Mouse (Mus musculus) liver, postnatal 0 days (tissue): Measurements from ENCODE around the gene Styxl1. TPM values are rescaled to one million over a fixed set of nuclear protein-coding genes. Genes with fewer than 3 reads are reported as not detected.

Experiments used
- ATAC-seq: fragments of 200-750 bp; cut with Nextera tagmentation; 2 replicates; pipeline ENCODE4 v1.8.0; 2017; ENCODE audit warnings: mild to moderate bottlenecking, moderate library complexity
- DNase-seq: peaks from one replicate; pipeline ENCODE4 v3.0.0-alpha.2; 2016
- H3K27ac ChIP-seq: fragments of 300-500 bp; sonication (generic); 2 replicates; pipeline ENCODE4 v1.5.1; 2014; ENCODE audit warnings: antibody characterized with exemption, moderate library complexity, mild to moderate bottlenecking, low read depth
- H3K27me3 ChIP-seq: fragments of 300-500 bp; sonication (generic); 2 replicates; pipeline ENCODE4 v1.6.1; 2014; ENCODE audit warnings: low read length, control low read depth, mixed read lengths; ENCODE audit not compliant: insufficient read depth
- H3K36me3 ChIP-seq: fragments of 300-500 bp; sonication (generic); replicated peaks from 2 replicates; pipeline ENCODE4 v1.6.1; 2014; ENCODE audit warnings: mild to moderate bottlenecking, control low read depth, low read length, moderate library complexity, mixed read lengths; ENCODE audit not compliant: insufficient read depth
- H3K4me1 ChIP-seq: fragments of 300-500 bp; sonication (generic); 2 replicates; pipeline ENCODE4 v1.6.1; 2014; ENCODE audit warnings: antibody characterized with exemption, mild to moderate bottlenecking, control low read depth; ENCODE audit not compliant: insufficient read depth
- H3K4me2 ChIP-seq: fragments of 300-500 bp; sonication (generic); 2 replicates; pipeline ENCODE4 v1.6.1; 2014; ENCODE audit warnings: low read depth, mild to moderate bottlenecking, low read length, moderate library complexity, mixed read lengths
- H3K4me3 ChIP-seq: fragments of 300-500 bp; sonication (generic); 2 replicates; pipeline ENCODE4 v1.5.1; 2014; ENCODE audit warnings: low read depth, low read length
- H3K9ac ChIP-seq: fragments of 300-500 bp; sonication (generic); replicated peaks from 2 replicates; pipeline ENCODE4 v1.6.1; 2014; ENCODE audit warnings: mild to moderate bottlenecking, moderate library complexity
- H3K9me3 ChIP-seq: fragments of 300-500 bp; sonication (generic); 2 replicates; pipeline ENCODE4 v1.6.1; 2016; ENCODE audit warnings: mild to moderate bottlenecking, control low read depth, low read length, mixed read lengths
- CTCF ChIP-seq: sonication (generic); IDR thresholded peaks from 2 replicates; pipeline ENCODE4 v1.5.1; 2016; ENCODE audit warnings: antibody characterized with exemption, low read depth
- EP300 ChIP-seq: IDR thresholded peaks from 2 replicates; pipeline ENCODE4 v1.6.1; 2016; ENCODE audit warnings: antibody characterized with exemption, low read depth, mild to moderate bottlenecking
- WGBS: fragments of 180-500 bp; shearing (Covaris S2); extraction: QIAGEN DNeasy Blood & Tissue Kit; methylation state at CpG from one replicate; pipeline ENCODE4 v1.1.7; 2014; ENCODE audit not compliant: insufficient replicate concordance; 5-methylcytosine and 5-hydroxymethylcytosine counted together
- polyA plus RNA-seq: library from polyadenylated mRNA; unstranded; fragments of >200 nt; fragmentation: Nextera tagmentation; extraction: Ambion mirVana; gene quantifications from 2 replicates; pipeline ENCODE4 v1.2.1, GENCODE M21; 2015

The Styxl1 gene
- polyA plus RNA-seq, 1 experiment from 2014 or later, result 0.46 TPM

DNA sequence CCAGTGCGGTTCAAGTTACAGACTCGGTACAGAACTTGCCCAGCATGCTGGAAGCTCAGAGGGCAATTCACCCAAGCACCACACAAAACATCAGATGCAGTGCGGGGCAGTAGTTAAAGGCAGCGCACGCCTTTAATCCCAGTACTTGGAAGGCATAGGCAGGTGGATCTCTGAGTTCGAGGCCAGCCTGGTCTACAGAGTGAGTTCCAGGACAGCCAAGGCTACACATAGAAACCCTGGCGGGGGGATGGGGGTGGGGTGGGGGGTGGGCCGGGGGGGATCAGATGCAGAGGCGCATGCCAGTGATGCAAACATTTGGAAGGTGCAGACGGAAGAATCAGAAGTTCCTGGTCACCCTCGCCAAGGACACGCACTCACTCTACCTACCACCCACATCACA, 33.4 kb downstream of the Styxl1 start:
- H3K36me3 ChIP-seq, result peaks cover 4% of the 10 kb centered on the region; the same call in 1 of the 2 replicates
- peak overlapping the region; percentile 61 for H3K4me3 ChIP-seq
- no peaks in the 10 kb centered on the region for H3K27me3 ChIP-seq
- TF ChIP-seq CTCF (no peak), EP300 (no peak)
- H3K9me3 ChIP-seq, result 0 out of 2 replicates have a peak, but pooled peaks cover 2% of the 10 kb centered on the region
- DNase-seq (no peak), ATAC-seq (peak; percentile 8)
- H3K27ac ChIP-seq, result peak overlapping the region; percentile 71
- peaks cover 13% of the 10 kb centered on the region for H3K4me1 ChIP-seq
- peak overlapping the region; percentile 62 for H3K9ac ChIP-seq
- 25% methylated on average over 12 of the region's 12 CpGs for WGBS
- peak overlapping the region; percentile 78 for H3K4me2 ChIP-seq

DNA sequence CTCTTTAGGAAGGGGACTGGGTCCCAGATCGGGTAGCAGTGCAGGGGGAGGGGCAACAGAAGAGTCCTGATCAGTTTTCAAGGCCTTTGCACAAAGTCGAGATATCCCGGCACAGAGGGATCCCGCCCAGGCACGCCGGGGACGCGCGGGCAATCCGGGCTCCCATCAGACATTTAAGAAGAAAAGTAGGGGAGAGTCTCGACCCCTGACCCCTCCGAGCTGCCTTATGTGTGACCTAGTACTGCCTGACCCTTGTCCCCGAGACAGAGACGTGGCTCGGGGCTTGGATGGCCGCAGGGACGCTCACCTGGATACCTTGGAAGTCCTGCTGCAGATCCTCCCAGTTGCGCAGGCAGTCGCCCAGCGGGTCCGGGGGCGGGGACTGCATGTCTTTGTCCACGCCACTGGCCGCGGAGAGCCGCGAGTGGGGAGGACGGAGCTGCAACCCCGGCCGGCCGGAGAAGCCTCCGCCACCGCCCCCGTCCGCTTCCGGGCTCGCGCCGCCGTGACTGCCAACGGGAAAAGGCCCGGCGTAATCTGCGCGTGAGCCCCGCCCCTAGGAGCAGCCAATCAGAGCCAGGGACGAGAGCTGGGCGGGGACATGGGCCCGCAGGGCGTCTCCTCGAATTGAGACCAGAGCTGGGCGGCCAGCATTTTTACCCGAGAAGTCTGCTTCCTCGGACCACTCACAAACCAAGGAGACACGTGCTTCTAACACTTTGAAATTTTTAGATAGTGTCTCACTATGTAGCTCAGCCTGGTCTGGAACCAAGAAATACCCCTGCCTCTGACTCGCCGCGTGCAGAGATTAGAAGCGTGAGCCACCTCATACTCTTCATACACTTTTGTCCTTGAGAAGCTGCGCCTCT, 34.2 kb downstream of the Styxl1 start, which contains the start of gene Tmem120a:
Tmem120a (minus strand) TSS at position 708 of the 869 bp plus-strand sequence.
- DNase-seq (peak; percentile 96), ATAC-seq (peak; percentile 96)
- under 1% methylated on average over 60 of the region's 60 CpGs for WGBS
- H3K36me3 ChIP-seq, result peaks cover 4% of the 10 kb centered on the region
- no peak for TF ChIP-seq CTCF
- TF ChIP-seq EP300, result peak; percentile 35; the same call in 1 of the 2 replicates
- no peaks in the 10 kb centered on the region for H3K27me3 ChIP-seq
- H3K27ac ChIP-seq, result peak within 1 kb of the TSS; percentile 71
- peaks cover 13% of the 10 kb centered on the region for H3K4me1 ChIP-seq
- H3K9ac ChIP-seq, result peak within 1 kb of the TSS; percentile 66
- H3K4me3 ChIP-seq, result peak within 1 kb of the TSS; percentile 61
- H3K9me3 ChIP-seq, result 0 out of 2 replicates have a peak, but pooled peaks cover 2% of the 10 kb centered on the region
- peak within 1 kb of the TSS; percentile 78 for H3K4me2 ChIP-seq

DNA sequence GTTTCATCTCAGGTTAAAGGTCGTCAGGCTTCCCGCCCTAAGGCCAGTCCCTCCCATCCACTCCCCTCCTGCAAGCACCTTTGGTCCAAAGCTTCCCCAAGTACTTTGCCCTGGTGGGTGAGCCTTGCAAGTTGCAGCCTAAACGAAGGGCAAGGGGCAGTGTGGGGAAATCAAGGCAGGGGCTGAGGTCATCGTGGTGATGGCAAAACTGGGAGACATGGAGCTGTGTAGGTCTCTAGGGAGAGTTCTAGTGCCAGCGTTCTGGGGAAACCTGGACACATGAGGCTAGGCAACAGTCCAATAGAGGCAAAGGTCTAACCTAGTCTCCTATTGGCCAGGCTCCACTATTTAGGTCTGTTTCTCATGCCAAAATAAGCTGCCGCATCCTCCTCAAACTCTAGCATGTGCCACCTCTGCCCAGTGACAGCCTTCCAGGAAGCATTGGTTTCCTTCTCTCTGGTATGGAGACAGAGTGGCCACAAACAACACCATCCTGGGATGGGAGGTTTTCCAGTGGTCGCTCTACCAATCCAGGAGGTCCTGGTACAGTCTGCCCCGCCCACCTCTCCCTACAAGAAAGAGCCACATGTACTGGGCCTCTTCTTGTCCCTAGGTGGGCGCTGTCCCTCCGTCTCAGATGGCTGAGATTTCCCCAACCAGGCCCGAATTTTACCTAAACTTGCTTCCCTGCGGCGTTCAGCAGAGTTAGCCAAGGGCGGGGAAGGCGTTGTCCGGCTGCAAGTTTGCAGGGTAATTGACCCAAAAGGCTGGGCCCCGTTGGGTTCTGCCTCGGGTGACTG, 35.0 kb downstream of the Styxl1 start:
- Histone ChIP-seq H3K27me3 (no peaks in the 10 kb centered on the region), H3K4me2 (peak overlapping the region; percentile 78), H3K27ac (peak overlapping the region; percentile 58; the same call in 1 of the 2 replicates), H3K9ac (peak overlapping the region; percentile 66), H3K4me1 (peaks cover 13% of the 10 kb centered on the region), H3K36me3 (peaks cover 4% of the 10 kb centered on the region), H3K9me3 (0 out of 2 replicates have a peak, but pooled peaks cover 2% of the 10 kb centered on the region), H3K4me3 (peak overlapping the region; percentile 61)
- TF ChIP-seq EP300, result no peak
- no peak for TF ChIP-seq CTCF
- DNase-seq (peak; percentile 33), ATAC-seq (peak; percentile 6)
- 24% methylated on average over 18 of the region's 18 CpGs for WGBS

DNA sequence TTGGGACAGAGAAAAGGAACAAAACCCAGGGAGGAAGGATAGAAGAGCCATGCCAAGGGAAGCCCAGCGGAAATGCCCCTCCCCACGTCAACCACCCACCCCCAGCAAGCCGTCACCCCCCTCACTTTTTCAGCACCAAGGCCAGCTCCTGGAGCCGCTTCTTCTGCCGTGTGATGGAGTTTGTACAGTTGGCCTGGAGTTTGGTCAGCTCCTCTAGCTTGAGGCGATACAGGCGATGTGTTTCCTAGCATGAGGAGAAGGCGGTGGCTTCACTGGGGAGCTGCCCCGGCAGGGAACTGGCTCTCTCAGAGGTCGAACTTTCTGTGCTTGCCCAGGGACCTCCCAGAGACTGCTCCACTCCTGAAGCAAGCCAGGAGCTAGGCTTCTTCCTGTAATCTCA, 36.0 kb downstream of the Styxl1 start:
- H3K27me3 ChIP-seq, result no peaks in the 10 kb centered on the region

DNA sequence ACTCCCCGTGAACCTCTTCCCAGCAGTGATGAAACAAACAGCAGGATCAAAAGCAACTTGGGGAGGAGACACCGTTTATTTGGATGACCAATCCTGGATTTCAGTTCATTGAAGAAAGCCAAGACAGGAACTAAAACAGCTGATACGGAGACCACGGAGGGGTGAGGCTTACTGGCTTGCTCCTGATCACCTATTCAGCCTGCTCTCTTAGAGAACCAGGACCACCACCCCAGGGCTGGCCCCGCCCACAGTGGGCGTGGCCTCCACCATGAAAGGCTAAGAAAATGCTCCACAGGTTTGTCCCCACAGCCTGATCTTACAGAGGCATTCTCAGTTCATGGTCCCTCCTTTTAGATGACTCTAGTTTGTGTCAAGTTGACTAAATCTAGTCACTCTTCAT, 39.9 kb downstream of the Styxl1 start:
- Histone ChIP-seq H3K27ac (no peak overlapping the region), H3K36me3 (peaks cover 32% of the 10 kb centered on the region), H3K4me2 (no peak overlapping the region), H3K4me3 (no peak overlapping the region), H3K27me3 (no peaks in the 10 kb centered on the region), H3K9me3 (no peaks in the 10 kb centered on the region), H3K9ac (no peak overlapping the region), H3K4me1 (peaks cover 9% of the 10 kb centered on the region)
- DNase-seq (peak; percentile 19), ATAC-seq (no peak)
- 41% methylated on average over 6 of the region's 6 CpGs for WGBS
- no peak for TF ChIP-seq EP300
- no peak for TF ChIP-seq CTCF

More for the DNA sequence above, 36.0 kb downstream of the Styxl1 start:
- no peak overlapping the region for H3K27ac ChIP-seq
- ATAC-seq, result no peak
- peaks cover 6% of the 10 kb centered on the region for H3K36me3 ChIP-seq
- TF ChIP-seq EP300, result no peak
- no peak for TF ChIP-seq CTCF
- WGBS, result 51% methylated on average over 10 of the region's 10 CpGs
- peak; percentile 38 for DNase-seq
- H3K4me1 ChIP-seq, result peaks cover 13% of the 10 kb centered on the region
- H3K4me2 ChIP-seq, result no peak overlapping the region
- H3K4me3 ChIP-seq, result no peak overlapping the region
- H3K9me3 ChIP-seq, result no peaks in the 10 kb centered on the region
- no peak overlapping the region for H3K9ac ChIP-seq

DNA sequence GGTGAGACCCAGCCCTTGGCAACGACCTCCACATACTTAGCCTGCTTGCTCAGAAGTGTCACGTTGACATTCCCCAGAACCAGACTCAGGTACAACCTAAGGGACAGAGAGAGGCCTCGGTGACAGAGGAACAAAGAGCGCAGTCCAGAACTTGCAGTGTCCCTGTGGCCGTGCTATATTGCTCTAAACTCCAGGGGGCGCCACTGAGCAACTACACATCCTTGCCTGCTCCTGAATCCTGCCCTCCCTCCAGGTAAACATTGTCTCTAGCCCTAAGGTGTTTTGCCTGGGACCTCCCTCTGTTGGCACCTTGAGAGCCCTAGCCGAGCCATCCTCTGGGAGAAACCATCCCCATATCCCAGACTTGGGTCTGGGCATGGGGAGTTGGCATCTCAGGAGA, 41.0 kb downstream of the Styxl1 start:
- WGBS, result 81% methylated on average over 7 of the region's 7 CpGs
- Histone ChIP-seq H3K4me3 (no peak overlapping the region), H3K9ac (no peak overlapping the region), H3K27me3 (no peaks in the 10 kb centered on the region), H3K36me3 (peaks cover 43% of the 10 kb centered on the region), H3K4me1 (no peaks in the 10 kb centered on the region), H3K4me2 (no peak overlapping the region), H3K9me3 (no peaks in the 10 kb centered on the region), H3K27ac (no peak overlapping the region)
- peak; percentile 22; the same call in 1 of the 2 replicates for ATAC-seq
- TF ChIP-seq EP300 (no peak), CTCF (peak; percentile 74)
- DNase-seq, result peak; percentile 57
